Mouse (Mus musculus) frontal cortex, adult 2 months (tissue): ENCODE results near the gene Cux1. TPM values are rescaled to one million over a fixed set of nuclear protein-coding genes. Genes with fewer than 3 reads are reported as not detected.
A peak's percentile ranks its signal among the peaks of the same experiment; 100 is the strongest.
"Not testable (repeated sequence)": the region's sequence is repeated elsewhere in the genome, so short reads cannot be mapped to it uniquely, and the experiment has no call there.

Source experiments
- DNase-seq, 2 experiments: peaks; one replicate each; pipeline ENCODE4 v3.0.0; 2022; ENCODE audit warnings: low spot score in 1 of 2; ENCODE audit errors: extremely low spot score in 1 of 2
- polyA plus RNA-seq: library from polyadenylated mRNA; depleted of rRNA; stranded (reverse); fragments of >200 nt; gene quantifications from 2 replicates; pipeline ENCODE4 v1.2.3, GENCODE M21; 2012

Gene Cux1
- polyA plus RNA-seq, 1 experiment = 65.0 TPM

GRCm38 (mm10) chr5:136479024-136479763, 88.1 kb downstream of the Cux1 start:
- DNase-seq = no peak

GRCm38 (mm10) chr5:136476272-136476671, 91.0 kb downstream of the Cux1 start:
- DNase-seq = peak; percentile 70

- no peak for DNase-seq
Measured at GRCm38 (mm10) chr5:136475161-136475560, 92.1 kb downstream of the Cux1 start.

- DNase-seq = no peak
Measured at GRCm38 (mm10) chr5:136474086-136474485, 93.2 kb downstream of the Cux1 start.

GRCm38 (mm10) chr5:136473337-136473736, 94.0 kb downstream of the Cux1 start:
- no peak for DNase-seq

- no peak for DNase-seq
Measured at GRCm38 (mm10) chr5:136472846-136473245, 94.4 kb downstream of the Cux1 start.

- DNase-seq = not testable (repeated sequence)
Measured at GRCm38 (mm10) chr5:136470985-136471735, 96.1 kb downstream of the Cux1 start.

- no peak for DNase-seq
Measured at GRCm38 (mm10) chr5:136469301-136469700, 98.0 kb downstream of the Cux1 start.

GRCm38 (mm10) chr5:136467360-136467999, 99.8 kb downstream of the Cux1 start:
- no peak for DNase-seq

GRCm38 (mm10) chr5:136465770-136466406, 101.4 kb downstream of the Cux1 start:
- DNase-seq = peak in 1 of 2 experiments; percentile 50

GRCm38 (mm10) chr5:136465366-136465765, 101.9 kb downstream of the Cux1 start:
- DNase-seq = no peak

- no peak for DNase-seq
Measured at GRCm38 (mm10) chr5:136464849-136465248, 102.4 kb downstream of the Cux1 start.

GRCm38 (mm10) chr5:136464128-136464527, 103.2 kb downstream of the Cux1 start:
- no peak for DNase-seq

- no peak for DNase-seq
Measured at GRCm38 (mm10) chr5:136462613-136463012, 104.7 kb downstream of the Cux1 start.

- no peak for DNase-seq
Measured at GRCm38 (mm10) chr5:136459901-136460300, 107.4 kb downstream of the Cux1 start.

GRCm38 (mm10) chr5:136458893-136459499, 108.3 kb downstream of the Cux1 start:
- no peak for DNase-seq

- DNase-seq = no peak
Measured at GRCm38 (mm10) chr5:136458102-136458863, 109.0 kb downstream of the Cux1 start.

- DNase-seq = no peak
Measured at GRCm38 (mm10) chr5:136456395-136456794, 110.9 kb downstream of the Cux1 start.

GRCm38 (mm10) chr5:136452681-136453080, 114.6 kb downstream of the Cux1 start:
- DNase-seq = no peak

GRCm38 (mm10) chr5:136449801-136450200, 117.5 kb downstream of the Cux1 start:
- no peak for DNase-seq
